Mouse (Mus musculus): ENCODE data around the gene Dgkg.

GRCm38 (mm10) chr16:22630351-22630750 lies 26.7 kb downstream of the Dgkg start:
- TF ChIP-seq CTCF (IDR thresholded peaks at IDR 0.05; ENCODE audit: low read depth, low read length): no peak
- TF ChIP-seq GATA1 (IDR thresholded peaks at IDR 0.05; ENCODE audit: borderline replicate concordance, low read length): no peak
- TF ChIP-seq POLR2AphosphoS5 (IDR thresholded peaks at IDR 0.05; ENCODE audit: insufficient replicate concordance, low read depth, low read length): no peak
- no peak for TF ChIP-seq TAL1 (conservative IDR thresholded peaks at IDR 0.05; ENCODE audit: low read depth, low read length)

Data from G1E (cell line).